Mouse (Mus musculus) heart, adult 18-20 months (tissue): Measurements from ENCODE around the gene Slc27a4. TPM values are rescaled to one million over a fixed set of nuclear protein-coding genes. Genes with fewer than 3 reads are reported as not detected.
"Not testable (repeated sequence)": the region's sequence is repeated elsewhere in the genome, so short reads cannot be mapped to it uniquely, and the experiment has no call there.

Experiments used
- DNase-seq, 2 experiments: peaks; one replicate each; pipeline ENCODE4 v3.0.0; 2021 to 2022; ENCODE audit warnings: mixed read lengths in 1 of 2
- long read RNA-seq, 2 experiments: library from polyadenylated mRNA; stranded (forward); transcript quantifications; one replicate each; pipeline ENCODE4 v2.0.0; 2021
- total RNA-seq, 2 experiments: library from RNA; stranded (reverse); gene quantifications; 2 replicates each; pipeline ENCODE4 v1.2.3; 2021

Gene Slc27a4
- total RNA-seq: 10 to 100 TPM; 16.2 to 17.6 TPM
- long read RNA-seq, experiment 1, full-length matches to known transcripts: 7 of 13 reads
- long read RNA-seq, experiment 1, partial matches to known transcripts: 6 of 13 reads
- long read RNA-seq, experiment 1, other reads (novel, unspliced or antisense): 0 of 13 reads
- long read RNA-seq, experiment 2, full-length matches to known transcripts: 5 of 6 reads
- long read RNA-seq, experiment 2, partial matches to known transcripts: 0 of 6 reads
- long read RNA-seq, experiment 2, other reads (novel, unspliced or antisense): 1 of 6 reads

DNA sequence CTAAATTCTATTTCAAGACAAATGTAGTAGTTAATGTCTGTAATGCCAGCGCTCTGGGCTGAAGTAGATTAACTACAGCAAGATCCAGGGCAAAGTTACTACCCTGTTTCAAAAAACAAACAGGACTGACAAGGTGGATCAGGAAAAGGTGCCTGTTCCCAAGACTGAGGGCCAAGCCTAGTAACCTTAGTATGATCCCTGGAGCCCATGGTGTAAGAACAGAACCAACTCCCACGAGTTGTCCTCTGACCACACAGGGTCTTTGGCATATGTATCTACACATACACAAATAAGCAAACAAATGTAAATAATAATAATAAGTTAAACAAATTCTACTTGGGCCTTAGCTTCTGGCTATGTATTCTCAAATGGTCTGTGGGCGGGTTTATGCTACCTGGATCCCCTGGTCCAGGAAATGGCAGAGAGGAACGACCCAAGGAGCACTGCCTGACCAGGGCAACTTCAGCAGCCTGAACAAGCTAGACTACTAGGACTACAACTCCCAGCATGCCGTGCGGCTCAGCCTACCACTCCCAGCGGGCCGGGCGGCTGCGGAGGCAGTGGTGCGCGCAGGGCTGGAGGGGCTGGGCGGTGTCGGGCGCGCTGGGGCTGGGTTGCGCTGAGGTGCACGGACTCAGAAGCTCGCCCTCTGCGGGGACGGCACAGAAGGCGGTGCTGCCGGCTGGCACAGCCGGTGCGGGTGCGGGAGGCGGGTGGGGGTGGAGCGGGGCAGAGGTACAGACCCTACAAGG lies at the start of gene Slc27a4:
Gene Slc27a4, plus strand, starts transcription at position 560 of the 752 bp plus-strand sequence.
- peak; percentile 97 to 99 for DNase-seq

DNA sequence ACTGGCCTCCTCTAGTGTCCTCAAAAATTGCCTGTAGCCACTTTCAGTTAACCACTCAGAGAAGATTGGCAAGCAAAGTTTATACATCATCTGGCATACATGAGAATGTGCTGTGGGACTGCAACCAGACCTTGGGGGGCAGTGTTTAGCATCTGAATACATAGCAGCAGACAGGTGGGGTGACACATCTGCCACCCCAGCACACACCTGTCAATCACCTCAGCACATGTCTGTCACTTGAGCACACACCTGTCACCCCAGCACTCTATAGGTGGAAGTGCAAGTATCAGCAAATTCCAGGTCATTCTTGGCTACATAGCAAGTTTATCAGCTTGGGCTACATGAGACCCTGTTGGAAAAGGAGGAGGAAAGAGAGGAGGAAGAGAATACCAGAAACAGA lies 46.7 kb upstream of the Slc27a4 start:
- DNase-seq: no peak

DNA sequence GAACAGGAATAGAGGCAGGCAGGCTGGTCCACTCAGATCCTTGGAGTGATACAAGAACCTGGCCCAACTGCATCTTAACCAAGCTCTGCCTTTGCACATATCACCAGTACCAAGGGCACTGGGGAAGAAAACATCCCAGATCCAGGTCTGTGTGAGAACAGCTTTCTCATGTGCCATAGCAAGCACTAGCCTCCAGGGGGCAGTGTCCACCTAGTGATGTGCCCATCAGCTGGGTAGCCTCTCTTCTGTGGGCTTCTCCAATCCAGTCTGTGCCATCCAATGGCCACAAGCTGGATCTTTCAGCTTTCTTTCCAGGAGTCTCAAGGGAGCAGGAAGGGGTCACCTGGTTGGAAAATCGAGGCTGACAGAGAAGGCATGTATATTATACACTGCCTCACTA lies 37.6 kb upstream of the Slc27a4 start:
- DNase-seq: peak; percentile 36 to 72

- no peak for DNase-seq
Observed at GRCm38 (mm10) chr2:29767976-29768709, 34.3 kb upstream of the Slc27a4 start.

GRCm38 (mm10) chr2:29768901-29769300 lies 33.5 kb upstream of the Slc27a4 start:
- DNase-seq: no peak

GRCm38 (mm10) chr2:29770162-29770561 lies 32.3 kb upstream of the Slc27a4 start:
- DNase-seq: no peak

DNA sequence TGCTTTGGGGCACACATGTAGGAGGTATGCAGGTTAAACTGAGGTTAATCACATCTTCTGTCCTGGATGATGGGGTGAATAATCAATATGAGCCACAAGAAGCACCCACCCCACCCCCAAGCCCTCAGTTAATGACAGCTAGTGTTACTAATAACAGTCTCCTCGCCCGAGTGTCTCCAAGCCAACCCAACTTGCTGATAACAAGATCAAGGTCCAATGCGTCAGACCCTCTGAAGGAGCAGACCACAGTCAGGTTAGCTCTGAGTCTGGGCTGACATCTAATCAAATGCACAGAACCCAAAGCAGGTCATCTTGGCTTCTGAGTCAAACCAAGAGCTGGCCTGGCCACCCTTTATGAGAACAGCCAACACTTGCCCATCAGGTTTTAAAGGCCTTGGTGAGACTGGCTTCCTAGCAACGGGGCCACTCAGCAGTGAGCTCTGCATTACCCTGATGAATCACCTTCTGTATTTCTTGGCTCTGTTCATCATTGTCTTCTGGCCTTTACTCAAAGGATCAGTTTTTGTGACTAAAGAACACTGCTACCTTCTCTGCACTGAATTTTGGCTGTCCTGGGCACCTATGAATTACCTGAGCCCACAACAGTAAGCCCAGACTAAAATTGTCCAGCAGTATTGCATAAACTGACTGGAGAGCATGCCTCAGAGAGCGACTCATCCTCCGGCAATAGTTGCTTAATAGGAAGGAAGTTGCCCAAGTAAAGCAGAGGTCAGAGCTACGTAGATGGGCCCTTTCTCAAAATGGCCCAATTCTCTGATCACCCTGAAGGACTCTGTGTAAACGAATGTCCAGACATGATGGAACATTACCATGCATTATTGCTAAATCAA lies 30.6 kb upstream of the Slc27a4 start:
- no peak for DNase-seq

- DNase-seq: no peak
Observed at GRCm38 (mm10) chr2:29773323-29773722, 29.1 kb upstream of the Slc27a4 start.

DNA sequence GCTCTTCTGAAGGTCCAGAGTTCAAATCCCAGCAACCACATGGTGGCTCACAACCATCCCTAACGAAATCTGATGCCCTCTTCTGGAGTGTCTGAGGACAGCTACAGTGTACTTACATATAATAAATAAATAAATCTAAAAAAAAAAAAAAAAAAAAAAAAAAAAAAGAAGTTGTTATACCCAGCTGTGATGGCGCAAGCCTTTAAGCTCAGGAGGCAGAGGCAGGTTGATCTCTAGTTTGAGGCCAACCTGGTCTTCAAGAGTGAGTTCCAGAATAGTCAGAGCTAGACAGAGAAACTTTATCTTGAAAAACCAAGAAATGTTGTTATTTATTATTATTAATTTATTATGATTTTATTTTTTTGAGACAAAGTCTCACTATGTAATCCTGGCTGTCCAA lies 21.2 kb upstream of the Slc27a4 start:
- not testable (repeated sequence) for DNase-seq

DNA sequence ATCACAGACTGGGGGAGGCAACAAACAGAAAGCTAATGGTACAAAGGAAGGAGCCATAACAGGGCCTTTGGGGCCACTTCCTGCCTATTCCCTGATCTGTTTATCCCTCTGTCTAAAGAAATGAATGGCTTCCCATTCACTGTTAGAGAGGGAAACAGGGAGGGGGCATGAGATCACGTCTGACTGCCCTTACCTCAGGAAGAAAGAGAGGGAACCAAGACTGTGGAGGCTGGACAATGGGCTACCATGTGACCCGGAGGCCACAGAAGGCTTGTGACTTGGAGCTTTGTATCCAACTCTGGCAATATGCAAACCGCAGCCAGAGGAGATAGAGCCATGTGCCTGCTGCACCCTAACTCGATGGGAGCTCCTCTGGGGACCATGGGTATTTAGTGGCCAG lies 18.1 kb upstream of the Slc27a4 start:
- no peak for DNase-seq

- DNase-seq: peak; percentile 94
Observed at GRCm38 (mm10) chr2:29787104-29787917, 15.1 kb upstream of the Slc27a4 start, which contains the start of gene Coq4. Coq4 (plus strand) TSS chr2:29787493.

- DNase-seq: peak; percentile 89 to 90
Observed at GRCm38 (mm10) chr2:29787937-29788681, 14.3 kb upstream of the Slc27a4 start, which contains the start of gene Trub2. Trub2 (minus strand) TSS chr2:29788502.

GRCm38 (mm10) chr2:29792772-29793487 lies 9.5 kb upstream of the Slc27a4 start:
- DNase-seq: no peak

- DNase-seq: no peak
Observed at GRCm38 (mm10) chr2:29802827-29803201, 380 bp downstream of the Slc27a4 start.

- DNase-seq: no peak
Observed at GRCm38 (mm10) chr2:29803400-29803831, 982 bp downstream of the Slc27a4 start.

DNA sequence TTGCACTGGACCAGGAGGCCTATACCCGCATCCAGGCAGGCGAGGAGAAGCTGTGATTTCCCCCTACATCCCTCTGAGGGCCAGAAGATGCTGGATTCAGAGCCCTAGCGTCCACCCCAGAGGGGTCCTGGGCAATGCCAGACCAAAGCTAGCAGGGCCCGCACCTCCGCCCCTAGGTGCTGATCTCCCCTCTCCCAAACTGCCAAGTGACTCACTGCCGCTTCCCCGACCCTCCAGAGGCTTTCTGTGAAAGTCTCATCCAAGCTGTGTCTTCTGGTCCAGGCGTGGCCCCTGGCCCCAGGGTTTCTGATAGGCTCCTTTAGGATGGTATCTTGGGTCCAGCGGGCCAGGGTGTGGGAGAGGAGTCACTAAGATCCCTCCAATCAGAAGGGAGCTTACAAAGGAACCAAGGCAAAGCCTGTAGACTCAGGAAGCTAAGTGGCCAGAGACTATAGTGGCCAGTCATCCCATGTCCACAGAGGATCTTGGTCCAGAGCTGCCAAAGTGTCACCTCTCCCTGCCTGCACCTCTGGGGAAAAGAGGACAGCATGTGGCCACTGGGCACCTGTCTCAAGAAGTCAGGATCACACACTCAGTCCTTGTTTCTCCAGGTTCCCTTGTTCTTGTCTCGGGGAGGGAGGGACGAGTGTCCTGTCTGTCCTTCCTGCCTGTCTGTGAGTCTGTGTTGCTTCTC lies 13.4 kb downstream of the Slc27a4 start:
- no peak for DNase-seq

GRCm38 (mm10) chr2:29817426-29818232 lies 15.2 kb downstream of the Slc27a4 start:
- peak; percentile 82 to 89 for DNase-seq

GRCm38 (mm10) chr2:29819363-29819762 lies 16.9 kb downstream of the Slc27a4 start:
- DNase-seq: no peak
